Mouse (Mus musculus): ENCODE data around the gene Hprt.

DNA sequence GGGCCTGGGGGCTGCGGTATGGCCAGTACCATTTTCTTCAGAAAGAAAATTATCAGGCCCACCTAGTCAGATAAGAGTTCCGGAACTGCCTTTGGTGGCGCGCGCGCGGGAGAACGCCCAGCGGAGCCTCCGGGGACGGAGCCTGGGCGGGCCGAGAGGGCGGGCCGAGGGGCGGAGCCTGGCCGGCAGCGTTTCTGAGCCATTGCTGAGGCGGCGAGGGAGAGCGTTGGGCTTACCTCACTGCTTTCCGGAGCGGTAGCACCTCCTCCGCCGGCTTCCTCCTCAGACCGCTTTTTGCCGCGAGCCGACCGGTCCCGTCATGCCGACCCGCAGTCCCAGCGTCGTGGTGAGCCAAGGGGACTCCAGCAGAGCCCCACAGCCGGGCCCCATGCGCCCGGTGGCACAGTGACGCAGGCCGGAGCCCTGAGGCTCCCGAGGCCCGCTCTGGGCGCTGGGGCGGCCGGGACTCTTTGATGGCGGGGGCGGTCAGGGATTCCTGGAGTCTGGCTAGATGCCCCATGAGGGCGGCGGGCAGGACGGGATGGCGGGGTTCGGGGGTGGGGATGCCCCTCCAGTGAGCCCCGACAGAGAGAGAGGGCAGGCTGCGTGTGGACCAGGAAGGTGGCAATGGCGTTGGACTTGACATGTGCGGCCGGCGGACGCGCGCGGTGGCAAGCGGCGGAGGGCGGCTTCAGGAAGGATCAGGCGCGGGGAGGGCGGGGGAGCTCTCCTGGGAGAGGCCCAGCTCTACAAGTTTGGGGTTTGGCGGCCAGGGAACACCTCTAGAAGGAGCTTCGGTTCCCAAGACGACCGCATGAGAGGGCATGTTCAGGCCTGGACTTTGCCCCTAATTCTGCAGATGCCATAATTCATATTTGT lies at the start of gene Hprt:
- TF ChIP-seq CTCF (IDR thresholded peaks at IDR 0.05; ENCODE audit: control insufficient read depth, insufficient read depth, low read length), result no peak
- TF ChIP-seq POLR2A (IDR thresholded peaks at IDR 0.05; ENCODE audit: borderline replicate concordance, control insufficient read depth, low read depth, low read length), result peak; percentile 89; the same call in 1 of the 2 replicates
